Mouse (Mus musculus) central nervous system, embryonic 18 days (tissue): Measurements from ENCODE around the gene Armc8. TPM values are rescaled to one million over a fixed set of nuclear protein-coding genes. Genes with fewer than 3 reads are reported as not detected.

ENCODE experiments used
- polyA plus RNA-seq: library from polyadenylated mRNA; depleted of rRNA; stranded (reverse); fragments of >200 nt; gene quantifications from 2 replicates; pipeline ENCODE4 v1.2.3, GENCODE M21; 2012; rRNA removed

The Armc8 gene
- 64.8 and 68.4 TPM in 2 replicates for polyA plus RNA-seq

DNA sequence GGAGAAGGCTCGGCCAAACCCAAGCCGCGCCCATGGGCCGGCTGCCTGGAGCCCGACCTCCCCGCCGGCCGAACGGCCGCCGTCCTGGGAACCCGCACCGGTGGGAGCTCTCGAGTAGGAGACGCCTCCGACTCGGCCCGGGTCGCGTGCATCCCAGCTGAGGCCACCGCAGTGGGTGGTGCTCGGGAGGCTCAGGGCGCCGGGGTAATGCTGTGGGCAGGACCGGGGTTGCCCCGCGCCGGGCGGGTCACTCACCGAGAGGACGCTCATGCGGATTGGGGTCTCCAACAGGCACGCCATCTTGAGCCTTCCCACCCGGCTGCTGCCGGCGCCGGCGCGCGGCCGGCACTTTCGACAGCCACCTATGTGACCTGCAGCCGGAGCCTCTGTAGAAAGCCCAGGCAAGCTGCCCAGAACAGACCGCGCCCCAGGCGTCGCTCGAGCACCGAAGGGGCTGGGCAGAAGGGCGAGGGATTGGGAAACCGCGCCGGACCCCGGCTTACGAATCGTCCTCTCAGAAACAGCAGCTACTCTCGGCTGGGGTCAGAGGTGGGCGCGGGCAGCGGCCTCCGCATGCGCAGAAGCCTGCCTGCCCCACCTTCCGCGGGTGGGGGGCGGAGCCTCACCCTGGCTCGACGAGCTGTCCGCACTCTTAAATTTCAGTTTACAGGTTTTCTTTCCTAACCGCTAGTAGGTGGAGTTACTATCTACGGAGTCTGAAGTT lies at the start of gene Armc8:
TSS of gene Armc8 (minus strand) at position 553 of the 724 bp plus-strand sequence.

DNA sequence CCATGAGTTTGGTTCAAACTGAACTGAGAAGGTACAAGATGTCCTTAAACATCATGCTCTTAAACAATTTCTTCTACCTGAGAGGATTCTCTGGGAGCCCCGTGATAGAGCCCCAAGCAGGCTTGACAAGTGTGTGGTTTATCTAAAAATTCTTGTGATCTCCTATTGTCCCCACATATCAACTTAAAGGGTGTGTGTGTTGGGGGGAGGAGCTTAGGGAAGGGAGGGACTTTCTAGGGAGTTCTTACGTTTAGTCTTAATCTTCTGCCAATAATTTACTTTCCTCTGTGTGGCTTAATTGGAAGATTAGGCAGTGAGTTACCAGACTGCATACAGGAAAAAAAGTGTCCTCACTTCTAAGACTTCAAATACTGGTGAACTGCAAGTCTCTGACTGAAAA lies 43.5 kb upstream of the Armc8 start, which contains the start of gene A4gnt:
TSS of gene A4gnt (plus strand) at position 301 of the 400 bp plus-strand sequence.

DNA sequence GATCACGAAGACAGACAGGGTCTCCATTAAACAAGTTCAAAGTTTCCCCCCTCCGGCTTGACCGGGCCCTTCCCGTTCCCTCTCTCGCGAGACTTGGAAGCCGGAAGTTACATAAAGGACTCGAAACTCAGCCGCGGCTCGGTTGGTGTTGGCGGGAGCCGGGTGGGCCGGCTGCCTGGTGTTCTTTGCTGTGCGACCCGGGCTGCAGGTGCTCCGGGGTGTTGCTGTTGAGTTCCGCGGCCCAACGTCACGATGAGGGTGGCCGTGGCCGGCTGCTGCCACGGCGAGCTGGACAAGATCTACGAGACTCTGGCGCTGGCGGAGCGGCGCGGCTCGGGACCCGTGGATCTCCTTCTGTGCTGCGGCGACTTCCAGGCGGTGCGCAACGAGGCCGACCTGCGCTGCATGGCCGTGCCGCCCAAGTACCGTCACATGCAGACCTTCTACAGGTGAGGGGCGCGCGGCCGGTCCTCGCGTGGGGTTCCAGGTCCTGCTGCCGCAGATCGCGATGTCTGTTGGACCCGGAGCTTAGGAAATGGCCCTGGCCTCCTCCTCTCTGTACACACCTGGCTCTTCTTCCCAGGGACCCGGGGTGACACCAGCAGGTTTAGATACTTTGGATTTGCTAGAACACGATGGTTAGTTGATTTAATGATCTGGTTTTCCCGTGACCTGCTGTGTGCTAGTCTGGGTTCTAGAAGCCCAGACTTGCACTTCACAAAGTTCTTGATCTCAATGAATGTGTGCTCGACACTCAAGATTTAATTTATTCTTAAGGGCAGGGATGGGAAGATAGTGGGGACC lies 7.2 kb upstream of the Armc8 start, which contains the start of gene Dbr1:
TSS of gene Dbr1 (plus strand) at position 123 of the 804 bp plus-strand sequence.

DNA sequence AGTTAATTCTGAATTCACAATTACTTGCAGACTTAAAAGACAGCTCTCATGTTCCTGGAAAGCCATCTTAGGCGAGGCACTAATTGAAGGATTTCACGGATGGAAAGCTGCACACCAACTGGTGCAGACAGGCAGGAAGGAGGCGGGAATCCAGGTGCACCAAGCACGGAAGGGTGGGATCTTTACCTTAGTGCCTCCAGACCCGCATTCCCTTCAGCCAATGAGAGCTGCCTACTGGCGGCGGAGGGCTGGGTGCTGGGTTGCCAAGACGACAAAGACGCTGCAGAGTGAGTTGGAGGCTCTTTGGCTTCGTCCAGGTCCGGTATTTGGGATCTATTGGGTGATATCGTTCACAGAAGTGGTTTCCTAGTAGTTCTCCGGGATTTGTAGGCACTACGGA lies 117.5 kb downstream of the Armc8 start, which contains the start of gene Nme9:
TSS of gene Nme9 (plus strand) at position 315 of the 400 bp plus-strand sequence.

DNA sequence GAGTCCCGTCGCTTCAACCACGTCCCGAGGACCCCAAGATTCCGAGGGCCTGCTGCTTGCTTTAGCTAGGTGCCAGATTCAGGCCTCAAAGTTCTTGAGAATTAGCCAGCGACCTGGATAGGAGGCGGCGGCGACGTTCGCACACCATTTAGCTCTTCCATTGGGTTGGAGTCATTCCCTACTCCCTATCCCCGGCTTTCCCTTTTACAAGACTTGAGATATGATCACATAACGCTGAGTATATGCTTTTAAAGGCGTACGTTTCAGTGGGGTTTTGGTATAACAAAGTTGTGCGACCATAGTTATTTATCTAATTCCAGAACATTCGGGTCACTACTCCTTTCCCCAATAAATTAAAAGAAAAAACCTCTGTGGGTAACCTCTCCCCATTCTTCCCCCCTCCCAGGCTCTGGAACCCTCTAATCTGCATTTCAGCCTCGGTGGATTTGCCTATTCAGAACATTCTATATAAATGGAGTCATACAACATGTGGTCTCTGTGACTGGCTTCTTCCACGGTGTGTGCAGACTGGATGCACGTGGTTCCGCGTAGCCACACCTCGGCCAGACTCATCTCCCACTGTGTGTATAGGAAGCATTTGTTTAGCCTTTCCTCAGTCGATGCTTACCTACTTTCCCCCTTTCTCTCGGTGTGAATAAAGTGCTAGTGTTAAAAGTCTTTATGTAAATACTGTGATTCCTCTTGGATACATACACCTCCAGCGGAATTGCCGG lies 131.5 kb downstream of the Armc8 start, which contains the start of gene Mras:
TSS of gene Mras (minus strand) at position 351 of the 734 bp plus-strand sequence.

Other genes with a start within 250 kb of the Armc8 start
- 1.5 and 1.7 TPM in 2 replicates for gene Esyt3, start 210.3 kb downstream of the Armc8 start, polyA plus RNA-seq
- gene Mras, start 131.5 kb downstream of the Armc8 start, polyA plus RNA-seq = 60.7 and 66.7 TPM in 2 replicates
- gene Nme9, start 117.4 kb downstream of the Armc8 start, polyA plus RNA-seq = 0.34 and 0.55 TPM in 2 replicates
- gene Dbr1, start 6.9 kb upstream of the Armc8 start, polyA plus RNA-seq = 17.3 and 17.8 TPM in 2 replicates
- gene A4gnt, start 43.6 kb upstream of the Armc8 start, polyA plus RNA-seq = 0.03 and 0.04 TPM in 2 replicates
- 7.5 and 9.3 TPM in 2 replicates for gene Dzip1l, start 60.6 kb upstream of the Armc8 start, polyA plus RNA-seq
- not detected in 2 replicates for gene Cldn18, start 148.4 kb upstream of the Armc8 start, polyA plus RNA-seq